Mouse (Mus musculus): ENCODE measurements at regions not wholly inside any gene's neighbourhood (a gene's known extent, or its start where the extent isn't known, plus 50 kb on each side); places are given as distances from the start of the nearest gene placed in this dataset.

DNA sequence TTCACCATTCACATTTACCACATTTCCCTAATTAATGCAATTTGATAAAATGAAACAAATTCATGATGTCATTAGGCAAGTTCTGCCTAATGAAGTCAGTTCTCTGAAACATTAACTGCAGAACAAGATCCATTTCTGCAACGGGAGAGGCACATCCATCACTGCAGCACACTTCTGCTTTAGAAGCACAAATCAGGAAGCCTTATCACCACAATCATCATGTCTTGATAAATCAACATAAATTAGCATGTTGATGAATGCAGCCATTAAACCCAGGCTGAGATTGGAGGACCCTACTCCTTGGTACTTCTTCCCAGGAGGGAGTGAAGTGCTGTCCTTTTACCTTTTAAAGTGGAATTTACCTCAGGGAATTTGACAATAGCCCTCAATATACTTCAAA, 1195.4 kb downstream of the Defb40 start:
- DNase-seq = no peak

DNA sequence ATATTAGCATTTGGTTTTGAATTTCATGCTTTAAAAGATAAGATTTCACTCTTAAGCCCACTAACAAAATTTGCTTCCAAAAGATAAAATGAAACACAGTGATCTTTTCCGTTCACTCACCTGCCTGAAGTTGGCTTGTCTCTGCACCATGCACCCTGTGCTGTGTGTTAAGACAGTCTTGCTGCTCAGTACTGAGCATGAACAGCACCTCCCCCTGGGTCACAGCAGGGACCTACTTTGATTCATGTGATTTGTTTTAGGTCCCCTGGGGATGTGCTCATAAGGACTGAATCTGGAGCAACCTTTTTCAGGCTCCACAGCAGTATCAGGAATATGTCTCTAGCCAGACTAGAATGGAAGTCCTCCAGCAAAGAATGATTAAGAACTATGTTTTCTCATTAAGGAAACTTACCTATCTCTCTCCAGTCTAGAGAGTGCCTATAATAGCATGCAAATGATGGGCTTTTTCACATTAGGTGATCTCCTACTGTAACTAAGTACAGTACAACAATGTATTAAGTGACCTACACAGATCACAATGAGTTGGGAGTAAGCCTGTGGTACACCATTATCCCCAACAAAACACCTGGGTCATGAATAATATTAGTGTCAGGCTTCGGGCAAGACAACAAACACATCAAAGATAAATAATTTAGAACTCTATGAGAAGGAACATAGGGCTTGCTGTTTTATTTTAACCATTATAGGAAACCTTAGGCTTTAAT, 1196.3 kb downstream of the Defb40 start:
- no peak for DNase-seq

DNA sequence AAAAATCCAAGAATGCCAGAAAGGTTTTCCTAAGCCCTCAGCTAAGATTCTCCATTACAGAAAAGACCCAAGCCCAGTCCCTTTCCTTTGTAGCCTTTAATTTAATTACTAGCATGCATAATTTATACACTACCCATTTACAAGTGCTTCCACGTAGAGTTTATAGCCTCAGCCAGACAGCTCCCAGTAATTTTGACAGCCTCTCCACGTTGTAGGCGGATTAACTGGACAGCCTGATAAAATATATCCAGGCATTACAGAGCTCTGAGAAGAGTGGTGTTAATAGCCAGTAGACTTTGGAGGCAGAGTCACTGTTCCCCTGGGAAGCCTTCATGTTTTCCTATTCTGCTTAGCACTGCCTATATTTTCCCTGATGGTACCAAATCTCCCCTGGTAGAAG, 1202.6 kb downstream of the Defb40 start:
- no peak for DNase-seq

DNA sequence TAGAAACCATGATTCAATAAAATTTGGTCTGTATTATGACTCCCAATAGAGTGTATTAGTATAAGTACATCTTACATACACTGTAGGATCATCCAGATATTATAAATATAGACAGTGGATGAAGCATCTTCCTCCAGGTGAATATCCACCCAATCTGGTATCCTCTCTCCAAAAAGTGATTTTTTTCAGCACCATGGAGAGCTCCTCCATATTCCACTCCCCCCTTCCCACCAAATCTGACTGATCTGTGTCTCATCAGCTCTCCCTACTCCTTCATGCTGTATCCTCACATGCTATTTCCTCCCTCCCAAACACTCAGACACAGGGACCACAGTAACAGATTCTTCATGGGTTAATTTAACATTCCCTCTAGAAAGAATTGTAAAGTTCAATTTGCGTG, 1204.7 kb downstream of the Defb40 start:
- DNase-seq = no peak

DNA sequence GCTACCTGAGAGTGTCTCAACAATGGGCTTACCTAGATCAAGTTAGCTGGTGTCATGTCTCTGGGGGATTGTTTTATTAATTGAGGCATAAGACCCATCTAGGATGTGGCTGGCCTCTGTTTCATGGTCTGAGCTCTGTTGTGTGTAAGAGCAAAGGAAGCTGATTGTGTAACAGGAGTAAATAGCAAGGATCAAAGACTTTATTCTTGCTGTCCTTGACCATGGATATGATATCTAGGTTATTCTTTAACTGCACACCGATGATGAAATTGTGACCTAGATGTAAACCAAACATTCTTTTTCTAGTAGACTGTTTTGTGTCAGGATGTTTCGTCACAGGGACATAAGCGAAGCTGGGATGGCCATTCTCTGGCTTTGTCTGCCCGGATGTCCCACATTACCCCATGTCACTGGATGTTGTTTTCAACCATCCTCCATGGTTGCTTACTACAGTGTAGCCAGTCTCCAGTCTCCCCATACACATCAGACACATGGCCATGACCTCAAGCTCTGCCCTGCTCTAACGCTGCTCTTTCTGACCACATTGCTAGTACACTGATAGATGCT, 1210.5 kb downstream of the Defb40 start:
- DNase-seq = no peak

DNA sequence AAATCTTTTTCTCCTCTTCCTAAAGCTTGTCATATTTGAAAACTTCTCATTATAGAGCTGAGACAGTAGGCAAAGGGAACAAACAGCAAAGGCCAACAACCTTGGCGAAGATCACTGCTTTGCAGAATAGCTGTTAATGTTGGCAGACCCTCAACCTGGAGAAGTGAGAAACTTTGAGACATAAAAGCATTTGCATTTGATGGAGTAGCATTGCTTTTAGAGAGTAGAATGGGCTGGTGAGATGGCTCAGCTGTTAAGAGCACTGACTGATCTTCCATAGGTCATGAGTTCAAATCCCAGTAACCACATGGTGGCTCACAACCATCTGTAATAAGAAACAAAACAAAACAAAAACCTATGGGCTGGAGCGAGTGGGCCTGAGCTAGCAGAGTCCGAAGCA, 1253.4 kb downstream of the Defb40 start:
- no peak for DNase-seq

DNA sequence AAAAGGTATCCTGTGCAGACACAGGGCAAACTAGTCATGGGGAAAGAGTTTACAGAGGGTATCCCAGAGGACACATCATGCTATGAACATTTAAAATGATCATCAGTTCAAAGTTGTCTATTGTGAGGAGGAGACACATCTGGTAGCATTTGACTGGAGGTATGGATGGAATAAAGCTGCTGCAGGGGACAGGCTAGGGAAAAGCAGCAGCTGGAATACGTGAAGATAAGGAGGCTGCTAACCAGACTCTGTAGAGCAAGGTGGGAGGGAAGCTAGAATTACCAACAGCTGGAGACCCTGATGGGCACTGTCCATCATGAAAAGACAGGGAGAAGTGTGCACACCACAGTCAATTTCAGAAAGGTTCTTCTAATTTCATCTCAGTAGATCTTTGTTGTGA, 1268.9 kb downstream of the Defb40 start:
- DNase-seq = no peak

DNA sequence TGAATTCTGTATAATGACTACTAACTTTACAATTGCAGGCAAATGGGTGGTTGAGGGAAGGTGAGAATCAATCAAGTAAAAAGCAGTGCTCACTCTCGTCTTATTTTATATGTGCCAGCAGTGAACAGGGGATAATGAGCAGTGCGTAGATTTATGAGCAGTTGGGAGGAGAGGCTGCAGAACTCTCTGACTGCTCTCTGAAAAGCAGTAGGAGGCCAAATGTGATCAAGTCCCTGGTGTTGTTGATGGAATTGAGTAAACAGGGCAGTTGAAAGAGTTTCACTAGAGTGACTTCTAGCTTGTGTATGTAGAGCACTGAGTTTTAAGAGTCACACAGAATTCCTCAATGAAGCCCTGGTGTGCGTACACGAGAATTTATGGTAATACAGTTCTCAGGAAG, 1269.6 kb downstream of the Defb40 start:
- peak in 1 of 2 experiments; percentile 14 for DNase-seq

DNA sequence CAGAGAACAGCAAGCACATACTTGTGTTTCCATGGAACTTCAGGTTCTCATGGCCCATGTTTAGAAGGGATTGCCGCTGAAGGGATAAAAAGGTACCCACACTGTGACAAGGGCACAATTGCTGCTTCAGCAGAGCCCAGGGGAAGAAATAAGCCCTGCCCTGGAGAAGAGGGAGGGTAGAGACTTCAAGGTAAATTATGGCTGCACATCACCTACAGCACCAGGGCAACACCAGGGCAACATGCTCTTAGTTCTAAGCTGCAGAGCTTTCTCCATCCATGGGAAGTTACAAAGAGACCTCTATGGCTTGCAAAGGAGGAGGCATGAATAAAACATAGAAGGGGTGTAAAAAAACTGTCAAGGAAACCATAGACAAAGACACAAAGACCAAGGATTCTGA, 1273.8 kb downstream of the Defb40 start:
- DNase-seq = no peak

DNA sequence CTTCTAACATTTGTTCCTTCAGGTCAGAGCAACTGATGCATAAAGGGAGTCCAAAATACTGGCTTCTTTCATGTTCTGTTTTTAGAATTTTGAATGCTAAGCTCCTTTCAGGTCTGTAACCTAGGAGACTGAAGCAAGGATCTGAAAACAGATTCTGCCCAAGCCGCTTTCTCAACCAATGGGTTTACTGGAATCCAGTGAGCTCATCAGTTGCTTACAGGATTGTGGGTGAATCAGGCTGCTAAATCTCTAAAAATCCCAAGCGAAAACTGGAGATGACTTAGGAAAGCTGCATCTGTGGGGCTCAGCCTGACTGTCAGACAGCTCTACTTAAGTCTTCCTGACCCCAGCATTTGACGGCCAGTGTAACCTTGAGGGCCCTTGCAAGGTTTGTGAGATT, 1277.7 kb downstream of the Defb40 start:
- DNase-seq = no peak

DNA sequence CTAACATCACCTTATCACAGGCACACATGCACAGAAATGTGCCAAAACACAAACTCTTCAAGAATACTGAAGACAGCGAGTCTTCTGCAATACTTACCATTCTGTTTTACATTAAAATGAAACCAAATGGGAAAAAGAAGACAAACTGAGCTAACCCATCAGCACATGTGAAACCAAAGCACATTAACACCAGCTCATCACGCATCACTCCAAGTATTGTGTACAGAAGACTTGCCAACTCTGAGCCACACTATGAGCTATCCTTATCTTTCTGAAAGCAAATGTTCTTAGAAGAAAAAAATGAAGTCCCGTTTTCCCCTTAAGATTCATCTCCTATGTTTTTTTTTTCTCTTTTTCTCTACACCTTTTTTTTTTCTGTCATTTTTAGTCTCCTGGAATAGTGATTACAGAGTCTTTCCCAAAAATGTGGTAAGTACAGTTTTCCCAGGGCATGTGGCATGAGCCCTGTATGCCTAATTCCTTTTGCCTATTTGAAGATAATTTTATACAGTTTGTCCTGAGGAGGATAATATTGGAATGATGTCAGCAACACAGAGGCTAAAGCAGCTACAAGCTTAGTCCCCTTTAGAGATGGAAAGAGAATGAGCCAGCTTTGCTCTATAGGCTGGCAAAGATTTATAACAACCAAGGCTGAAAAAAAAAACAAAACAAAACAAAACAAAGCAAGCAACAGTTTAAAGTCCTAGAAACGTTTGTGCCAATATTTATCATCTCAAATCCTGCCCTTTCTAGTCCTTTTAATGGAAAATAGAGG, 1287.8 kb downstream of the Defb40 start:
- DNase-seq = peak; percentile 41 to 63

DNA sequence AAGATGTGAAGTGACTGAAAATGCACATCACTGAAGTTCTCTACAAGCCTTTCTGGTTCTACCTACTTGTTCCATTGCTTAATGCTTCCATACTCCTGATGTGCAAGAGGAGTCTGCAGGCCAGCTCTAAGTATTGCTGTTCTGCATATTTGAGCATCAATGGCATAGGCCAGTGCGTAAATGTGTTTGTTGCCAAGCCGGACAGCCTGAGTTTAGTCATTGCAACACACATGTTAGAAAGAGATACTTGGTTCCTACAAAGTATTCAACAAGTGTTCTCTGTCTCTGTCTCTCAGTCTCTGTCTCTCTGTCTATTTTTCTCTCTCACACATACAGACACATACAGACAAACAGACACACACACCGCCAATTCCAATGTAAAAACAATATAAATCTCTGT, 1288.4 kb downstream of the Defb40 start:
- peak in 1 of 2 experiments; percentile 25 for DNase-seq

DNA sequence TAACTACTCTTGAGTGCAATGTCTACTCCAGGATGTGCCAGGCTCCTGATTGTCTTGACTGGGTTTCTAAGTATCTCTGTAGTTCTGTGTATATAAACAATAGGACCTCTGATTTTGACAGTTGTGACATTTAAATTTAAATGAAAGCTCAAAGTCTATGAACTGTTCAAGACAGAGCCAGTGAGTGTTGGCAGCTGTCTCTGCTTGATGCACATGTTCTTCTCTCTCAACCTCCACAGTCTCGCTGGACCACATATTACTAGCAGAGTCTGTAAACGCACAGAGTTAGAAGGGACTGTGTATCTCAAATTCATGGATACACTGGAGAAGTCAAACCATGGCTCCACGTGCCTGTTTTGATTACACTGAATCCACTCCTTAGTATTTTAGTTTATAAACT, 1291.0 kb downstream of the Defb40 start:
- DNase-seq = no peak

DNA sequence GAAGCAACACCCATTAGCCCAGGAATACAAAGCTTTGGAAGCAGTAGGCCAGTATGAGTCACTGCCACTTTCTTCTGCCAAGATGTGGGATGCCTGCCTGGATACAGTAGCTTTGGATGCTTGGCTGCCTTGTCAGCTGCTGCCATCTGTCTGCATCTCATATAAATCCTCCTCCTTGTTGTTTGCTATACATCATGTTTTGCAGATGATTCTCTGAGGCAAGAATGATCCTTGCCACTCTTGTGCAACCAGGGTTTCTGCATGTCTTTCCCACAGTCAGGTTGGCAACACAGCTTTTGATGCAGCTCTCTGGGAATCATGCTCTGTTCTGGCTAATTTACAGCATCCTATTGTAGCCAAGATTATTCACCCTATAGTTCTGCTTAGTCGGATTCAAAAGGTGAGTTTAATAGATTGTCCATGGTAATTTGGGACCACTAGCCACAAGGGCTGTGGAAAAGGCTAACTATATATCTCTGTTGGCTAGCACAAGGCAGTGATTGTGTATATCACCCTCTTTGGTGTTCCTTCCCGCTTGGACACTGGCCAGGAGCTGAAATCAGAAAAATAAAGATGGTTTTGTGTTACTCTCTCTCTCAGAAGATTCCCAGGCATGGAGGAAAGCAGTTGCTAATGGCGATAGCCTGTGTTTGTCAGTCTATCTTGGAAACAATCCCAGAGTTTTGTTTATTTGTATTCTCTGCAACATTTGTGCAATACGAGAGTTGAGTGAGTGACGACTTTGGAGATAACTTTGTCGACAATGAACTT, 1313.5 kb downstream of the Defb40 start:
- DNase-seq = peak; percentile 31 to 47

DNA sequence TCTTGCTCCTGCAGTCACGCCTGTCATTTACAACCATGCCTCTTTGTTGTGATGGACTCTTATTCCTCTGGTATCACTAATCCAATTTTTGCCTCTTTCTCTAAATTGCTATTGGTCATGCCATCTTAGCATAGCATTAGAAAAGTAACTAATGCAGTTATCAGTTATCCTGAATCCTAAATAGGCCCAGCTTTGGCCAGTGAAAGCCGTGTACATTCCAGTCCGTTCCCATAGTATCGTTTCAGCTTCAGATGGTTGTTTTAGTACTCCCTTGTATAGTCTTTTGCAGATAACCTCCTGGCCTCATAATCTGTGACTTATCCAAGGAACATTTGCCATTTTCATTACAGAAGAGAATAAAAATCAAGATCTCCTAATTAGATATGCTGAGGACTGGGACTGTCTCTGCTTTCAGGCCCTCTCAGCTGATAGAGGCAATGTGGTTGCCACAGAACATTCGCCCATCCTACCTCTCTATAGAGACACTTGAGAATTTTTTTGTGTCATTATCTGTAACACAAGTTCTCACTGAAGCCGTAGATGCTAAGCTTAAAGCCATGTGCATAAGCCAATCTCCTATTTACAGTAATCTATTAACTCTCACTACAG, 1318.2 kb downstream of the Defb40 start:
- no peak for DNase-seq

DNA sequence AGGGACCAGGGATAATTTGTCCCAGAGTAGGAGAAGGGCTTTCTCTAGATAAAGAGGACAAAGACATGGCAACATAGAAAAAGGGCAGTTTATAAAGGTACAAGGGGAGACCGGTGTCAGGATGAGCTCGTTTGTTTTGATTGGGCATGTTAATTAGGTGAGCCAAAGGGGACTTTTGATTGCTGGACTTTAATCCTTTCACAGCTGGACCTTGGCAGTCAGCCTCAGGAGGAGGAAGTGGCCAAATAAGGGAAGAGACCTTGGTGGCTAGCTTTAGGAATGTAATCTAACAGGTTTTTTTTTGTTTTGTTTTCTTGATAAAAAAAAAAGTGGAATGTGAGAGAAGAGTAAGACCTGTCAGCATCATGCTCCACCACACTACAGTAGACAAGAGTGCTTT, 1324.3 kb downstream of the Defb40 start:
- no peak for DNase-seq

DNA sequence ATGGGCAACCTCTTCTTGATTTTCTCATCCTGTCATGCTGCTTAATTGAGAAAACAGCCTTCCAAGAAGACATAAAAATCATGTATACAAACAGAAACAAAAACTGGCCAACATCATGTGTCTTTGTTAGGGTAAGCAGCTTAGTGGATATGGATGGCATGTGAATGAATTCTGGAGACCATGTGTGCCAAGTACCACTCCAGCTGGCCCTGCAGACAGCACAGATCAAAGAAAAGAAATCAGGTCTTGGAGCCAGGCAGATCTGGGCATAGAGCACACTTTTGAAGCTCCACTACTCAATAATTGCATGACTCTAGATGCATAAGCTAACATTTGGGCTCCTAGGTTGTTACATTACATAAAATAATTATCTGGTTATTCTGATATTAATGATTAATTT, 1330.5 kb downstream of the Defb40 start:
- DNase-seq = no peak

DNA sequence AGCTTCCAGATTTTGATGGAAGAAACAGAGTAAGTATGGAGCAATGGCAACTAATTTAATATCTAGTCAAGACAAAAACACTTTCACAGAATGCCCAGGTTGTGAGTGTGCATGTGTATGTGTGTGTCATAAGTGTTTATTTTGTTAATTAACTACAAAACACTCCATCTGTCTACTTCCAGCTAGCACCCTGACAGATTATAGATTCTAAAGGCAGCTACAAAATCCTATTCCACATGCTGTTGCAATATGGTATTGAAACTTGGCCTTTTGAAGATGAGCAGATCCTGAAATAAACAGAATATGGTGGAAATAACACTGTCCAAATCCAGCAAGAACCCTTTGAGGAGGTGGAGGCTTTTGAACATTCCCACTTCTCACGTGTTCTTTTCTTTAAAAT, 1356.9 kb downstream of the Defb40 start:
- DNase-seq = no peak

DNA sequence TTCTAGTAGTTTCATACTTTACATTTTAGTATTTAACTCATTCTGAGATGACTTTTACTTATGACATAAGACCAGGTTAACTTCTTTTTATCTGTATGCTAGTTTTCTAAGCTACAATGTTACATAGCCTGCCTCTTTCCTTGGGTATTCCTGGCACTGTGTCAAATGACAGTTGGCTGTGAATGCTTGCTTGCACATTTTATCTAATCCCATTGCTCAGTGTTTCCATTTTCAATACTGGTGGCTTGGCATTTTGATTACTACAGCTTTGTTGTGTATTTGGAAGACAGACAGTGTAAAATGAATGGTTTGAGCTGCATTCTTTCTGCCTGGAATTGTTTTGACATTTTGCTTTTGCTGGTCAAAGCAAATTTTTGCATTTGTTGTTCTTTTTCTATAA, 1359.2 kb downstream of the Defb40 start:
- DNase-seq = no peak

DNA sequence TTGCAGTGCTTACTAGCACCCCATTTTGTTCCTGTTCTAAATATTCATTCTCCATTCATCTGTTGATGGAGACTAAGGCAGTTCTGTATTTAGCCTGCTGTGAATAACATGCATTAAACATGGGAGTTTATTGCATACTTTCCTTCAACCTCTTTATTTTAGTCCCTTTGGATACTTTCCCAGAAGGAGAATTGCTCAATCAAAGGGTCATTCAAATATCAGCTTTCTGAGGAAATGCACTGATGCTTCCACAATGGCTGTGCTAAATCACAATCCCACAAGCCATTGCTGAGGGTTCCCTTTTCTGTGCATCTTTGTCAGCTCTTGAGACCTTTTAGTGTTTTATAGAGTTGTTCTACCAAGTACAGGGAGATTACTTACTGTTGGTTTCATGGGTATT, 1359.9 kb downstream of the Defb40 start:
- DNase-seq = no peak

DNA sequence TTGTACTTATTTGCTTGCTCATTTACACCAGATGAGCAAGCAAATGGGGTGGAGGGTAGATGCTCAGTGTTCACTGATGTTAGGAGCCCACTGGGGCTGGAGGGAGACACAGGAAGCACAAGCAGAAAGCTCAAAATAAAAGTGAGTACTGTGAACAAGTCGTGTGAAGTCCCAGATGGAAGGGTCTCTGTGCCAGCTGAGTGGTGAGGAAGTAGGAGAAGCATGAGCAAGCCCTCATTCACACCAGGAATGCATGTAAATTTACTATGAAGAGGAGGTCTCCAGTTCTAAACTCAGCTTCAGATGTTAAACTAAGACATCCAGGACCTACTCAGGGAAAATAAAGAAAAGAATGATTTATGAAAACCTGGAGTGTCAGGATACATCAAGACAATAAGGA, 1375.2 kb downstream of the Defb40 start:
- no peak for DNase-seq

DNA sequence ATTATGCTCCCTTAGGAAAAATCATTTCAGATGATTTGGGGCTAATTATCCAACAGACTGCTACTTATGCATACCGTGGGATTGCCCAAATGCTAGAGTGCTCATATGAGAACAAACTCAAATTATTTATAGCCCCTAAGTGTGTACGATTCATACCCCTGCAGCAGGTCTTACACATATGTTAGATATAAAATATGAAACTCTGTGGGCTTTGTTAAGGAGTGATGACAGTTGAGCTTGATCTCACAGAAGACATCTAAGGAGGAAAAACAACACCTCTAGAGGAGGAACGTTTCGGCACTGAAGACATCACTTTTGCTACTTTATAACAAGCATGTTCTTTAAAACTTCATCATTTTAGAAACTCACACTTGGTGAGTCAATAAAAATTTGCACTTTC, 1379.3 kb downstream of the Defb40 start:
- no peak for DNase-seq

DNA sequence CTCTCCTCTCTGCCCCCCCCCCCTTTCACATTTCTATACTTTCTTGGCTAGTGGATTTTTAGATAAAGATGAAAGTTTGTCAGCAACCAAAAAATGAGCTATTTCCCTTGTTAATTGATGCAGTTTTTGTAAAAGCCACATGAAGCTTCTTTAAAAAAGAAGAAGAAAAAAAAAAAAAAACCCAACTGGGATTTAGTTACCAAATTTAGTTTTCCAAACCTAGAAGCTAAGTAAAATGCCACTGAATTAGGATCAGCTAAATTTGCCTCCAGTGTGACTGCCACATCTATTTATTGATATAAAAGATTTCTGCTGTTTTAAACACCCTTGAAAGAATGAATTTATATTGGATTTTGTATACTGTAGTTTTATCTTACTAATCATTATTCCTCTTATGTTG, 1381.5 kb downstream of the Defb40 start:
- no peak for DNase-seq
